Mouse (Mus musculus): ENCODE measurements around the gene Troap. TPM values are rescaled to one million over a fixed set of nuclear protein-coding genes. Genes with fewer than 3 reads are reported as not detected.

Troap gene
- polyA plus RNA-seq (2012; rRNA removed), result 13.2 and 13.4 TPM in 2 replicates

DNA sequence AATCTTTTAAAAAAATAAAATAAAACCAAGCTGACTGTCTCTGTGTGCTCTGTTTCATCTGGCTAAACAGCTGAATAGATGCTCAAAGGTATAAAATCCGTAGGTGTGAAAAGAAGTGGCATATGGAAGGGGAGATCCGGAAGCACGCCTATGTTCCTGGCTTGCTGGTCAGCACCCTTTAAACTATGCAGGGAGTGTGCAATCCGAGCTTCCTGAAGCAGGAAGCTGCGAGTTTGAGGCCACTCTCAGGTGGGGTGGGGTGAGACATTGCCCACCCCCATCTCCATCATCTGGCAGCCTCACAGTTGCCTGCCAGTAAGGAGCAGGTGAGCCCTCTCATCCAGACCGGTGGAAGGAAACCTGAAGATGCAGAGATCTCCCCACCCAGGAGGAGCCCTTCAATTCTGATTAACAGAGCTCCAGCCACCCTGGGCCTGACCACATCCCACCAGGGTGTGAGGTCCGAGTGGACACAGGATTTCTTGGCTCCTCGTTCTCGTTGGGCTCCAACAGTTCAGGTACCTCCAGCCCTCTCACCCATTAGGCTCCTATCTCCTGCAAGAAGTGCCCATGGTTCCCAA is at the start of gene Troap:
TSS of gene Troap (plus strand) at position 557 of the 581 bp plus-strand sequence.
- no peak for DNase-seq (ENCODE audit: low read depth, low spot score)
- WGBS, result 18% methylated on average over 9 of the region's 9 CpGs

DNA sequence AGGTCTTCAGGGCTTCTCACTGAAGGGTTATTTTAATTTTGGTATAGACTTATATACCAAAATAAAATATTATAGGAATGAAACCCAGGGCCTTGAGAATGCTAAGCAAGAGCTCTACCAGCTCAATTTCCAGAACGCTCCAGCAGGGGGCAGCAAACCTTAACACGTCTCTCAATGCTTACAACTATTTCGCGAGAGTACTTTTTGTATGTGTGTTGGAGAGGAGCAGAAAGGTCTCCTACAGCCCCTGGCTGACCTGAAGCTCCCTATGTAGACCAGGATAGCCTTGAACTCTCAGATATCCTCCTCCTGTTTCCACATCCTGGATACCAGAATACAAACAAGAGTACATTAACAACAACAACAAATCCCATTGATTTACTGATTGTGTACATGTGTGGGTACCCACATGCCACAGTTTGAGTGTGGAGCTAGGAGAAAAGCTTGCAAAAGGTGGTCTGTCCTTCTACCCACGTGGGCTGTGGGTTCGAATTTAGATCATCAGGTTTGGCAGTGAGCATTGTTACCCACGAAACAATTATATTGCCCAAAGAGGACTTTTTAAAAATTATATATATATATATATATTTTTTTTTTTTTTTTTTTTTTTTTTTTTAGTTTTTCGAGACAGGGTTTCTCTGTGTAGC is 49.6 kb upstream of the Troap start:
- DNase-seq (ENCODE audit: low read depth, low spot score), result no peak
- WGBS, result 13% methylated on average over 7 of the region's 8 CpGs

DNA sequence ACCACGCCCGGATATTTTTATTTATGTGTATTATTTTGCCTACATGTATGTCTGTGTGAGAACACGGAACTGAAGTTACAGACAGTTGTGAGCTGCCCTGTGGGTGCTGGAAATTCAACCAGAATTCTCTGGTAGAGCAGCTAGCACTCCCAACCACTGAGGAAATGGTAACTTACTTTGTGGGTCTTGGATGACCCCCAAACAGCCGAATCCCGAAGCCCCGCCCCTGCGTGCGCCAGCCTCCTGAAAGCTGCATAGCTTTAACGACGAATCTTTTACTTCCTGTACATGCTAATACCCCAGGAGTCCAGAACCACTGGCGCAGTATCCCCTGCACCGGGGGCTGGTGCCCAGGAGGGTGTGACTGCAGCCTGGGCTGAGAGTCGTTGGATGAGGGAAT is 49.0 kb upstream of the Troap start:
- DNase-seq (ENCODE audit: low read depth, low spot score), result no peak
- WGBS, result 77% methylated on average over 13 of the region's 13 CpGs

DNA sequence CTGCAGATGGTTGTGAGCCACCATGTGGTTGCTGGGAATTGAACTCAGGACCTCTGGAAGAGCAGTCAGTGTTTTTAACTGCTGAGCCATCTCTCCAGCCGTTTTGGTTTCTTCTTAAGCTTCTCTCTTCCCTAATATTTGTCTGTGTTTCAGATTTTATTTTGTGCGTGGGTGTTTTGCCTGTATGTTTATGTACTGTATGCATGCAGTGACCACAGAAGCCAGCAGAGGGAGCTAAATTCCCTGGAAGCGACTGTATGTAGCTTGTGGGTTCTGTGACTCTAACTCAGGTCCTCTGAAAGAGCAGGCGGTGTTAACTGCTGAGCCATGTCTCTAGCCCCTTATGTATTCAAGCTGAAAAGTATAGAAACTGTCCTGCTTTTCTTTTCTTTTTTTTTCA is 48.1 kb upstream of the Troap start:
- no peak for DNase-seq (ENCODE audit: low read depth, low spot score)
- 51% methylated on average over 4 of the region's 4 CpGs for WGBS

DNA sequence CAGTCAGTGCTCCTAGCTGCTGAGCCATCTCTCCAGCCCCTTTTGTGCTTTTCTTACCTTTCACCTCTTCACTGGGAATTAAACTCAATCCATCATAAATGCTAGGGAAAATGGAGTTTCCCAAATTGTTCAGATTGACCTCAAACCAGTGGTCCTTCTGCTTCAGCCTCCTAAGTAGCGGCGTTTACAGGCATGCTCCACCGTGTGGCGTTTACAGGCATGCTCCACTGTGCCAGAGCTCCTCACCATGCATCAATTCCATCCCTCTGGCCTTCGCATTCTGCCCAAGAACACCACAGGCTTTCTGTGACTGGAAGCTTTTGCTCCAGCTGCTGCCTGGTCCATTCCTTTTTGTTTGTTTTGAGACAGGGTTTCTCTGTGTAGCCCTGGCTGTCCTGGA is 47.3 kb upstream of the Troap start:
- no peak for DNase-seq (ENCODE audit: low read depth, low spot score)
- WGBS, result 77% methylated on average over 5 of the region's 5 CpGs

DNA sequence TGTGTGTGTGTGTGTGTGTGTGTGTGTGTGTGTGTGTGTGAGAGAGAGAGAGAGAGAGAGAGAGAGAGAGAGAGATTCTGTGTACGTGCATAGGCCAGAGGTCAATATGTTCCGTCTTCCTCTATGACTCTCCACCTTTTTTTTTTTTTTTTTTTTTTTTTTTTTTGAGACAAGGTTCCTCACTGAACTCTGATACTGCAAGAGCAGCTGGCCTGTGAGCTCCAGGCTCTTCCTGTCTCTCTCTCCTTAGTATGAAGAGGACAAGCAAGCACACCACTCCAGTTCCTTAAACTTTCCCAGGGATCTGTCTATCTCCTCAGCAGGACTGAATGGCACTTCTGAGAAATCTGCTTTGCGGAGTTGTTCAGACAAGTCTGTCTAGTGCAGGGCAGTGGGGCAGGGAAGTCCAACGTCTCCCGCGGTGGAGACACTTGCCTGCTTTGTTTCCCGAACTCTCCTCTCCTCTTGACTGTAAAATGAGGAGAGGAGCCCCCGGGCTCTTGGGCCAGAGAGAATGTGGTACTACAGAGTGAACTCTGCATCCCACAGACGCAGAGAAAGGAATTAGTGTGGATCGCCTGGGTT is 45.4 kb upstream of the Troap start:
- no peak for DNase-seq (ENCODE audit: low read depth, low spot score)
- WGBS, result 8% methylated on average over 10 of the region's 10 CpGs

DNA sequence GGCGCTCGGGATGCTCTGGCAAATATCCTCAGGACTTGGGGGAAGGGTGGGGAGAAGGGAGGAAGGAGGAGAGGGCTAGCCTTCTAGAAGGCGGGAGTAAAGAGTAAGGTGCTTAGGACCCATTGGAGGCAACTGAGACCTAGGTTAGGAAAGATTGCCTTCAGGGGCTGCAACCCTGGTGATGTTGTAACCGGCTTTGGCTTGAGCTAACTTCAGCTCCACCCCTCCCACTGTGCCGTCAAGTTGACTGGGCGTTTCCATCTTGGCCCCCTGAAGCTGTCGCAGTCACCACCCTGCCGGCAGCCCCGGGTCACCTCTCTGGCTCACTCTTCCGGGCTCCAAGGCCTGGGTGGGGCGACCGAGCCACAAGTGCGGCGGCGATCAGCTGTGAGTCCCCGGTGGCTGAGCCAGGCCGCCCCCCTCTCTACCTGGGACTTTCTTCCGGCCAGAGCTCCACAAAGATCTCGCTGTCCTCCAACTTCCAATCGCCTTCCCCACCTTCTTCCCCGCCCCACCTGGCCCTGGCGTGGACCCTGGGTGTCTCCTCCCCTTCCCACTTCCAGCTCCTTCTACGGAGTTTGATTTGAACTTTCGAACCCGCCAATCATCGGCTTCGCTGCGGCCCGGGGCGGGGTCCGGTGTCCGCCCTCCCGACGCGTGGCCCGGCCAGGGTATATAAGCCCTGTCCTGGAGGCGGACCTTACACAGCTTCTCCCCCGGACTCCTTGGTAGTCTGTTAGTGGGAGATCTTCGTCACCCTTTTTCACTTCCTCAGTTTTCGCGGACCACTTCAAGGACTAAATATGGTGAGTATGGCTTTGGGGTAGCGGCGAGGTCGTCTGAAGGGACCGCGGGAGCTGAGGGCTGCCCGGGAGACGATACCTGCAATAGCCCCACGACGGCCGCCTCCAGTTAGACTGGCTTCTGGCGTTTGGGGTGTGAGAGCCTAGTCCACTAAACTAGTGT is 44.5 kb upstream of the Troap start, which contains the start of gene Tuba1c:
TSS of gene Tuba1c (plus strand) at position 273 of the 966 bp plus-strand sequence.
- peak; percentile 88 for DNase-seq (ENCODE audit: low read depth, low spot score)
- WGBS, result under 1% methylated on average over 52 of the region's 52 CpGs

DNA sequence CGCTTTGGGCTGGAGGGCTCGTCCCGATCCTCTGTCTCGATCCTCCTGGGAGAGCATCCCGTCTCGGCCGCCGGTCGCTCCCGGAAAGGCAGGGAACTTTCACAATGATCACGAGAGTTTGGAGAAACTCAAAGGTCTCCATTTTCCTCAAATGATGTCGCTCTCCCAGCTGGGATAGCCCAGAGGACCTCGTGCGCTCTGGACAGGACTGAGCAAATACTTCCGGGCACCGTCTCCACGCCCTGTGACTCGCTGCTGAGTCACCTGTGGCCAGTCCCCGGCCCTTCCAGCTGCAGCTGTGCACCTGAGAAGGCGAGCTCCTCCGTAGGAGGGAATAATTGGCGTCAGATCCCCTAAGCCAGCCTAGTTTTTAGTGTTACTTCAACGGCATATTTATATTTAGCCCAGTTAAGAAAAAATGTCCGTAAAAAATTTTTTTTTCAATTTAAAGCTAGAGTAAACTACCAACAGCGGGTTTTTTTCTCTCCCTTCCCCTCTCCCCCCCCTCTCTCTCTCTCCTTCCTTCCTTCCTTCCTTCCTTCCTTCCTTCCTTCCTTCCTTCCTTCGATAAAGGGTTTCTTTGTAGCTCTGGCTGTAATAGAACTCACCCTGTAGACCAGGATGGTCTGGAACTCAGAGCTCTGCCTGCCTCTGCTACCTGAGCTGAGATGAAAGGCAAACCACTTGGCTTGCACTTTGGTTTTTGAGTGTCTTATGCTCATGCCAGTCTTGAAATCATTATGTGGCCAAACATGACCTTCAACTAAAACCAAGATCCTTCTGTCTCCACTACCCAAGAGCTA is 43.6 kb upstream of the Troap start:
- 2% methylated on average over 26 of the region's 26 CpGs for WGBS
- no peak for DNase-seq (ENCODE audit: low read depth, low spot score)

DNA sequence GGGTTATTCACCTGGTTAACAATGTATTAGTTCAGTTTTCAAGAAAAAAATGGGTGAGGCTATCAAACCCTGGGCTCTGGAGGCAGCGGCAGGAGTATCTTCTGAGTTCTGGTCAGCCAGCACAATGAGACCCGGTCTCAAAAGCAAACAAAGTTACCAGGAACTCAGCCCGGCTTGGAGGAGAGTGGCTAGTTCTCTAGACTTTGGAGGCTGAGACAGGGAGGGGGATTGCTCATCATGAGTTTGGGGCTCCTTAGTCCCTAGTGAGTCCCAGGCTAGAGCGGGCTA is 43.0 kb upstream of the Troap start:
- 21% methylated on average over 4 of the region's 4 CpGs for whole genome bisulfite sequencing
- no peak for DNase-seq (ENCODE audit: low read depth, low spot score)

DNA sequence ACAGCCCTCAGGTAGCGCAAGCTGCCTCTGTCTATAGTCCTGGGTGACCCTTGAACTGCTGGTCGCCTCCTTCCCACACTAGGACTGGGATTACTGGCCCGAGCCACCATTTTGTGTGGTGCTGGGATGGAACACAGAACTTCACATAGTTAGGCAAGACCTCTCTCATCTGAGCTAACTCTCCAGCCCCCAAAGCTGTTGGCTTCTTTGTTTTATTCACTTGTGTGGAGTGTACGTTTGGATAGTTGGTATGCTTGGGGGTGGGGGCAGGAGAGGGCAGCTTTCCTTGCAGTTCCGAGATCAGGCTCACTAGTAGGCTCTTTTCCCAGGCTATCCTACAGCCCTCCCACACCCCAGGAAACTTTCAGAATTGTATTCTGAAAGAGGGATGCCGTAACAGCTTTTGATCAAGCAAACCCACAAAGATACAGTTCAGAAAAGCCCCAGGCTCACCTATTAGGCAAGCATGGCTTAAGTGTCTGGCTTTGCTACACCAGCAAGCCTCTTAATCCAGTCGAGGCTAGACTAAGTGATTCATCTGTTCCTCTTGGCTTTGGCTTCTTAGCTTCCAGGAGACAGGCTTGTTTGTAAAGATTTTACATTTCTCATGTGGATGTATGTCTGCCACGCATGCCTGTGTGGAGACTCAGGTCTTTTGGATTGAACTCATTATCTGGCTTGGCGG is 42.2 kb upstream of the Troap start:
- DNase-seq (ENCODE audit: low read depth, low spot score), result no peak
- 35% methylated on average over 9 of the region's 9 CpGs for WGBS

DNA sequence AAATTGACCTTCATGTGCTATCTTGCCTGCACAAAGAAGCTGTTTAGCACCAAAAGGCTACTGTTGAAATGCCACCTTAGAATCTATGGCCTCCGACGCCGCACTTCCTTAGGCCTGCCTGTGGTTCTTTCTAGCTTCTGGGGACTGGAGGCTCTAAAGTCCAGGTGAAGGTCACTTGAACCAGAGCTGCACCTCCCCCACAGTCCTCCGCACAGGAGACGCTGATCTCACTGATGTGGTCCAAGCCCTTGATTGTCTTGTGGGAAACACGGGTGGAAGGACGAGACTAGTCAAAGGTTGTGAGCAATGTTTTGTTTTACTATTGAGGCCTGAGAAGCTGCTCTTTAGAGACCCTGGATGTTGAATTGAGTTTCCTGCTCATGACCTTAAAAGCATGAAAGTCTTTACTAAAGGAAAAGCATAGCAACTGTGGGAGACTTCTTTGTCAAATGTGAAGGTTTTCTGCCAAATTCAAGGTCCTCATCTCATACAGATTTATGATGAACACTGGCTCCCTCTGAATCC is 41.6 kb upstream of the Troap start:
- no peak for DNase-seq (ENCODE audit: low read depth, low spot score)
- WGBS, result 37% methylated on average over 7 of the region's 7 CpGs

DNA sequence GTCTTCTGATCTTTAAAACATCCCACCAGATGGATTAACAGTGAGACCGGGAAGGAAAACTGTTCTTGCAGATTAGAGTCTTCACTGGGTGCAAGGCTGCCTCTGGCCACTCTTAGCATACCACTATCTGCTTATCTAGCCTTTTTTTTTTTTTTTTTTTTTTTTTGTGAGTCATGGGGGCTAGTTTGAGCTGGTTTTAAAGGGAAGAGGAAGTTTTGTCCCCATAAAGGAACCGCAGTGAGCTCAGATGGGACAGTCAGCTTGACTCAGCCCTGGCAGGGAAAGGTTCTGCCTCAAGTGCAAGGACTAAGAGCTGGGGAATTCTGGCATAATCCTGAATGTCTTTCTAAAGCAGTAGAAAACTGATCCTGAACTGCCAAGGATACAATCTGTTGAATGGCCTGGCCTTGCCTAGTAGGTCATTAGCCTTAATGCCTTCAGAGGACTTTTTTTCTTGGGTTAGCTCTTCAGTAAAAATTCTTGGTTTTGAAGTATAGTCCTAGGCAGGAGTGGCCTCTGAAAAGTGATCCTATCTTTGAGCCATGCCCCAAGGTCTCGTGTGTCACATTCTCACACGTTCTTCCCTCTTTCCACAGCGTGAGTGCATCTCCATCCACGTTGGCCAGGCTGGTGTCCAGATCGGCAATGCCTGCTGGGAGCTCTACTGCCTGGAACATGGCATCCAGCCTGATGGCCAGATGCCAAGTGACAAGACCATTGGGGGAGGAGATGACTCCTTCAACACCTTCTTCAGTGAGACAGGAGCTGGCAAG is 40.7 kb upstream of the Troap start:
- no peak for DNase-seq (ENCODE audit: low read depth, low spot score)
- 58% methylated on average over 7 of the region's 7 CpGs for WGBS

DNA sequence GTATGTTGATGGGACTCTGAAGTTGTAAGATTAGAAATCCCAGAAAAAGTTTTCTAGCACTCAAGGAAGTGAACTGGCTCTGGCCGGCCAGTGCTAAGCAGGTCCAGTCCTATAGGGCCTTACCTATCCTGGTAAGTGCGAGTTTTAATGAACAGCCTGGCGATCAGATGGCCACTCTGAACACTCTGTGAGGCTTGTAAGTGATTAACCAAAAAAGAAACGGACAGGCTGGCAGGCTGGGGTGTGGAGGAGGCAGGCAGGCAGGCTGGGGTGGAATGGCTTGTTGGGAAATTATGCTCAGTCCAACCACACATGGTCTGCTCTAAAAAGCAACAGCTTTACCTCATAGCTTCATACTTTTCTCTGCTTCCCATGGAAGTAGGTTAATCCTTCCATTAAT is 38.9 kb upstream of the Troap start:
- no peak for DNase-seq (ENCODE audit: low read depth, low spot score)
- 73% methylated on average over 4 of the region's 4 CpGs for WGBS

DNA sequence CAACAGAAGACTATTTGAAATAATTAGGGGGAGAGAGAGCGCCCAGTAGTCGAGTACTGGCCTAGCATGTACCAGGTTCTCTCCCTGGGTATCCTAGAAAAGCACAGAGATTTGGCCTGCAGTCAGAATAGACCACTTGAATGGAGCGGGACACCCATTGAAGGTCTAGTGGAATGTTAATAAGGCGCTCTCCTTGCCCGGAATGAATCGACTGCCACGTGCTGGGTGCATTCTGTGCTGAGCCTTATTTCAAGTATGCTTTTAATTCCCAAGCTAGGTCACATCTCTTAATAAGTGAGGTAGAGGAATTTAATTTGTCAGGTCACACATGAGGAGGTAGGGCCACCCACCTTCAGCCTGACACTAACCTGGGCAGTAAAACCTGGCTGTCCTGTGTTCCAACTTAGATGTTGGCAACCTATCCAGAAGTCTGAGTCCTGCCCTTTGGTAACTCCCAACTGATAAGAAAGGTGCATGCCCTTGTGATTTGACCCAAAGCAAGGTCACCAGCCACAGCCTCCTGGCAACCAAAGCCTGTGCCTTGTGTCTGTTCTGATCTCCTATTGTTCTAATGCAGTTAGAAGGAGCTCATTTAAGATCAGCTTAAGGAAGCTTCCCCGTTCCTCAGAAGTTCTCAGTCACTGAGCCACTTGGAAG is 38.0 kb upstream of the Troap start:
- 95% methylated on average over 8 of the region's 8 CpGs for WGBS
- no peak for DNase-seq (ENCODE audit: low read depth, low spot score)

DNA sequence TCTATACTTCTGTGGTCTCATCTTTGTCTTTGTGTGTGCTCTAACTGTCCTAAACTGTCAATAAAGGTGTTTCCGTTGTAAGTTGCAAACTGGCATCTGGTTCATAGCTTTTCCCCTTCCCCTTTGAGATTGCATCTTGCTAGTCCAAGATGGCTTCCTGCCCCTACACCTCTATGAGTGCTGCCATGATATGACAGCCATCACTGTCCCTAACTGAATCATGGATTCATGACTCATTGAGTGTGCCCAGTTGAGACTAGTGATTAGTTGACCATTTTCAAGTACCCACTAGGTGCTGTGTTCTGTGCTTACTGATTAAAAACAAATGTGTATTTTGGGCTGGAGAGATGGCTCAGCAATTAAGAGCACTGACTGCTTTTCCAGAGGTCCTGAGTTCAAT is 36.4 kb upstream of the Troap start:
- WGBS, result 96% methylated on average over 1 of the region's 1 CpGs
- no peak for DNase-seq (ENCODE audit: low read depth, low spot score)

DNA sequence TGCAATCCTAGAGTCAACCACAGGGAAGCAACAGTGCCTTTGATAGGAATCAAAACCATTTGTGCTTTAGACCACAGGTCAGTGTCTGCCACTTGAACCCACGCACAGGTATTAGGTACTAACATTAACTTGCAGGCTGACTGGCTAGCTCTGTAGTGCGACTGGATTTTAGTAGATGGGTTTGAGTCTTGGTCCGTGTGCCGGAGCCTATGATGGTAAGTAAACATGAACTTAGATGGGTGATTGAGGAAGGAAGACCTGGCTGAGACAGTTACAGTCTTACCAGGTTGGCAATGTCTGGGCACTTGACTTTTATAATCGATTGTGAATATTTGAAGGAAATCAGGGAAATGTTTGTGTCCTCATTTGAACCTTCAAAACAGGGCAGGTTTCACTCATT is 35.6 kb upstream of the Troap start:
- DNase-seq (ENCODE audit: low read depth, low spot score), result no peak
- WGBS, result 81% methylated on average over 5 of the region's 5 CpGs

DNA sequence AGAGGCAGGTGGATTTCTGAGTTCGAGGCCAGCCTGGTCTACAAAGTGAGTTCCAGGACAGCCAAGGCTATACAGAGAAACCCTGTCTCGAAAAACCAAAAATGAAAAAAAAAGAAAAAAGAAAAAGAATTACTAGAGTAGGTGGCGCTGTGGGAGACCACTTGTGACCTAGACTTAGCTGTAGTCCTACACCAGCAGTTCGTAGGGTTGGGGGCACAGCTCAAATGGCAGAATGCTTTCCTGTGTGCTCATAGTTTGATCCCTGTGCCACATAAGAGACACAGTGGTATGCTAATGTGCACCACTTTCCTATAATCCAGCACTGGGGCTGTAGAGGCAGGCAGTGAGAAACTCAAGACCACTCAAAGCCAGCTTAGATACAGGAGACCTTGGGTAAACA is 35.1 kb upstream of the Troap start:
- no peak for DNase-seq (ENCODE audit: low read depth, low spot score)
- WGBS, result 82% methylated on average over 4 of the region's 4 CpGs
